Mouse (Mus musculus): ENCODE data around the gene Lrrc8d. TPM values are rescaled to one million over a fixed set of nuclear protein-coding genes. Genes with fewer than 3 reads are reported as not detected.

Gene Lrrc8d
- polyA plus RNA-seq, 1 experiment: 34.6 TPM

- Histone ChIP-seq H3K4me3 (ENCODE audit: low read depth, low read length) (no peak overlapping the region), H3K9ac (ENCODE audit: low read depth, poor library complexity, severe bottlenecking) (no peak overlapping the region), H3K27me3 (ENCODE audit: control insufficient read depth, insufficient read depth, low read length, poor library complexity, severe bottlenecking) (no peaks in the 10 kb centered on the region), H3K9me3 (replicated peaks; ENCODE audit: control insufficient read depth, insufficient read depth, low read length, poor library complexity, severe bottlenecking) (0 out of 2 replicates have a peak, but pooled peaks cover 2% of the 10 kb centered on the region), H3K4me1 (ENCODE audit: control insufficient read depth, insufficient read depth, low read length) (no peaks in the 10 kb centered on the region), H3K27ac (ENCODE audit: insufficient read depth, low read length) (no peak overlapping the region), H3K36me3 (ENCODE audit: control insufficient read depth, insufficient read depth, low read length, poor library complexity, severe bottlenecking) (no peaks in the 10 kb centered on the region)
- TF ChIP-seq POLR2A (IDR thresholded peaks at IDR 0.05; ENCODE audit: insufficient read depth, low read length) (no peak), CTCF (IDR thresholded peaks at IDR 0.05; ENCODE audit: low read depth, low read length) (no peak), EP300 (IDR thresholded peaks at IDR 0.05; ENCODE audit: insufficient read depth, low read depth, low read length) (no peak)
Measured at GRCm38 (mm10) chr5:105867841-105868447, 168.2 kb downstream of the Lrrc8d start.

GRCm38 (mm10) chr5:105868593-105868992 lies 168.8 kb downstream of the Lrrc8d start:
- Histone ChIP-seq H3K27ac (ENCODE audit: insufficient read depth, low read length) (no peak overlapping the region), H3K27me3 (ENCODE audit: control insufficient read depth, insufficient read depth, low read length, poor library complexity, severe bottlenecking) (no peaks in the 10 kb centered on the region), H3K9ac (ENCODE audit: low read depth, poor library complexity, severe bottlenecking) (no peak overlapping the region), H3K9me3 (replicated peaks; ENCODE audit: control insufficient read depth, insufficient read depth, low read length, poor library complexity, severe bottlenecking) (0 out of 2 replicates have a peak, but pooled peaks cover 2% of the 10 kb centered on the region), H3K4me1 (ENCODE audit: control insufficient read depth, insufficient read depth, low read length) (no peaks in the 10 kb centered on the region), H3K36me3 (ENCODE audit: control insufficient read depth, insufficient read depth, low read length, poor library complexity, severe bottlenecking) (no peaks in the 10 kb centered on the region), H3K4me3 (ENCODE audit: low read depth, low read length) (no peak overlapping the region)
- no peak for TF ChIP-seq POLR2A (IDR thresholded peaks at IDR 0.05; ENCODE audit: insufficient read depth, low read length)
- TF ChIP-seq CTCF (IDR thresholded peaks at IDR 0.05; ENCODE audit: low read depth, low read length): peak; percentile 81

DNA sequence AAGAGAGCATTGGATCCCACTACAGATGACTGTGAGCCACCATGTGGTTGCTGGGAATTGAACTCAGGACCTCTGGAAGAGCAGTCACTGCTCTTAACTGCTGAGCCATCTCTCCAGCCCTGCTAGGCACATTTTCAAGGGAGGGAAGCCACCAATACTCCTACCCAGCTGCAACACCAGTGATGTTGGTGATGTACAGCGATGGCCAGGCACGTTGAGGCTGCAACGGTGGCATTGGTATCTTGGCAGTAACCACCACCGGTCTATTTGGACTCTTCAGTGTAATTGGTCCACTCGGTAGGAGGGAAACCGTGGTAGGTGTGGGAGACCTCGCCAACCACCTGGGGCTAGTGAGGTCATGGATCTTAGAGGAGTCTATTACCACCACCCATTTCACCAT lies 170.0 kb downstream of the Lrrc8d start:
- Histone ChIP-seq H3K27me3 (ENCODE audit: control insufficient read depth, insufficient read depth, low read length, poor library complexity, severe bottlenecking) (no peaks in the 10 kb centered on the region), H3K27ac (ENCODE audit: insufficient read depth, low read length) (no peak overlapping the region), H3K9me3 (replicated peaks; ENCODE audit: control insufficient read depth, insufficient read depth, low read length, poor library complexity, severe bottlenecking) (0 out of 2 replicates have a peak, but pooled peaks cover 2% of the 10 kb centered on the region), H3K4me3 (ENCODE audit: low read depth, low read length) (no peak overlapping the region), H3K4me1 (ENCODE audit: control insufficient read depth, insufficient read depth, low read length) (no peaks in the 10 kb centered on the region), H3K9ac (ENCODE audit: low read depth, poor library complexity, severe bottlenecking) (no peak overlapping the region), H3K36me3 (ENCODE audit: control insufficient read depth, insufficient read depth, low read length, poor library complexity, severe bottlenecking) (no peaks in the 10 kb centered on the region)
- TF ChIP-seq EP300 (IDR thresholded peaks at IDR 0.05; ENCODE audit: insufficient read depth, low read depth, low read length): no peak
- TF ChIP-seq CTCF (IDR thresholded peaks at IDR 0.05; ENCODE audit: low read depth, low read length): no peak
- no peak for TF ChIP-seq POLR2A (IDR thresholded peaks at IDR 0.05; ENCODE audit: insufficient read depth, low read length)

- TF ChIP-seq EP300 (IDR thresholded peaks at IDR 0.05; ENCODE audit: insufficient read depth, low read depth, low read length) (no peak), CTCF (IDR thresholded peaks at IDR 0.05; ENCODE audit: low read depth, low read length) (no peak), POLR2A (IDR thresholded peaks at IDR 0.05; ENCODE audit: insufficient read depth, low read length) (no peak)
- H3K27me3 ChIP-seq (ENCODE audit: control insufficient read depth, insufficient read depth, low read length, poor library complexity, severe bottlenecking): no peaks in the 10 kb centered on the region
- peaks cover 2% of the 10 kb centered on the region for H3K4me1 ChIP-seq (ENCODE audit: control insufficient read depth, insufficient read depth, low read length)
- H3K4me3 ChIP-seq (ENCODE audit: low read depth, low read length): no peak overlapping the region
- H3K9me3 ChIP-seq (replicated peaks; ENCODE audit: control insufficient read depth, insufficient read depth, low read length, poor library complexity, severe bottlenecking): 0 out of 2 replicates have a peak, but pooled peaks cover 2% of the 10 kb centered on the region
- H3K9ac ChIP-seq (ENCODE audit: low read depth, poor library complexity, severe bottlenecking): no peak overlapping the region
- no peaks in the 10 kb centered on the region for H3K36me3 ChIP-seq (ENCODE audit: control insufficient read depth, insufficient read depth, low read length, poor library complexity, severe bottlenecking)
- H3K27ac ChIP-seq (ENCODE audit: insufficient read depth, low read length): no peak overlapping the region
Measured at GRCm38 (mm10) chr5:105871140-105871539, 171.4 kb downstream of the Lrrc8d start.

DNA sequence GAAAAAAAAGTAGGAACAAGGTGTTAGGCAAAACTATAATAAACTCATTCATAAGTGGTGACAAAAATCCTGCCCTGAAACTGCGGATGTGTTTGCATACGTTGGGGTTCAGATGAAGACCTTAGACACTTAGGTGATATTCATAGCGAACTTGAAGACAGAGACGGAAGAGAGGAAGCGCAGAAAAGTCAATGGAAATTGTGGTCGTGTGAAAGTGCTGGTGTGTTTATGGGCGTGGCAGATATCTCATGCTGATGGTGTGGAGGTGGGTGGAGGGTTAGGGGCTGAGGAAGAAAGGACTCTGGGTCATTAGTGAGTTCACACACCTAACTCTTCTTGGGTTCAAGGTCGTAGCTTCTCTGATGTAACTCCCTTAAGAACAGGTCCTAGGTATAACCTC lies 172.4 kb downstream of the Lrrc8d start:
- no peak overlapping the region for H3K4me3 ChIP-seq (ENCODE audit: low read depth, low read length)
- 0 out of 2 replicates have a peak, but pooled peaks cover 2% of the 10 kb centered on the region for H3K9me3 ChIP-seq (replicated peaks; ENCODE audit: control insufficient read depth, insufficient read depth, low read length, poor library complexity, severe bottlenecking)
- H3K9ac ChIP-seq (ENCODE audit: low read depth, poor library complexity, severe bottlenecking): no peak overlapping the region
- H3K36me3 ChIP-seq (ENCODE audit: control insufficient read depth, insufficient read depth, low read length, poor library complexity, severe bottlenecking): no peaks in the 10 kb centered on the region
- H3K27ac ChIP-seq (ENCODE audit: insufficient read depth, low read length): no peak overlapping the region
- H3K4me1 ChIP-seq (ENCODE audit: control insufficient read depth, insufficient read depth, low read length): peaks cover 2% of the 10 kb centered on the region
- no peak for TF ChIP-seq CTCF (IDR thresholded peaks at IDR 0.05; ENCODE audit: low read depth, low read length)
- TF ChIP-seq POLR2A (IDR thresholded peaks at IDR 0.05; ENCODE audit: insufficient read depth, low read length): no peak
- TF ChIP-seq EP300 (IDR thresholded peaks at IDR 0.05; ENCODE audit: insufficient read depth, low read depth, low read length): no peak
- H3K27me3 ChIP-seq (ENCODE audit: control insufficient read depth, insufficient read depth, low read length, poor library complexity, severe bottlenecking): no peaks in the 10 kb centered on the region

- Histone ChIP-seq H3K27ac (ENCODE audit: insufficient read depth, low read length) (no peak overlapping the region), H3K4me1 (ENCODE audit: control insufficient read depth, insufficient read depth, low read length) (peaks cover 2% of the 10 kb centered on the region), H3K27me3 (ENCODE audit: control insufficient read depth, insufficient read depth, low read length, poor library complexity, severe bottlenecking) (no peaks in the 10 kb centered on the region), H3K36me3 (ENCODE audit: control insufficient read depth, insufficient read depth, low read length, poor library complexity, severe bottlenecking) (no peaks in the 10 kb centered on the region), H3K9ac (ENCODE audit: low read depth, poor library complexity, severe bottlenecking) (no peak overlapping the region), H3K4me3 (ENCODE audit: low read depth, low read length) (no peak overlapping the region), H3K9me3 (replicated peaks; ENCODE audit: control insufficient read depth, insufficient read depth, low read length, poor library complexity, severe bottlenecking) (0 out of 2 replicates have a peak, but pooled peaks cover 2% of the 10 kb centered on the region)
- TF ChIP-seq POLR2A (IDR thresholded peaks at IDR 0.05; ENCODE audit: insufficient read depth, low read length) (no peak), CTCF (IDR thresholded peaks at IDR 0.05; ENCODE audit: low read depth, low read length) (no peak), EP300 (IDR thresholded peaks at IDR 0.05; ENCODE audit: insufficient read depth, low read depth, low read length) (no peak)
Measured at GRCm38 (mm10) chr5:105872916-105873315, 173.1 kb downstream of the Lrrc8d start.

Measured in ES-Bruce4 (cell line).